Mouse (Mus musculus) lung, postnatal 0 days (tissue): ENCODE data around the gene Scamp1. TPM values are rescaled to one million over a fixed set of nuclear protein-coding genes. Genes with fewer than 3 reads are reported as not detected.

Source experiments
- ATAC-seq: fragments of 200-750 bp; cut with Nextera tagmentation; 2 replicates; pipeline ENCODE4 v1.8.0; 2017; ENCODE audit warnings: moderate library complexity
- DNase-seq: peaks from one replicate; pipeline ENCODE4 v3.0.0-alpha.2; 2016; ENCODE audit warnings: low spot score
- H3K27ac ChIP-seq: fragments of 300-500 bp; sonication (generic); 2 replicates; pipeline ENCODE4 v1.5.1; 2014; ENCODE audit warnings: antibody characterized with exemption, mild to moderate bottlenecking, low read length, mixed read lengths
- H3K27me3 ChIP-seq: fragments of 300-500 bp; sonication (generic); replicated peaks from 2 replicates; pipeline ENCODE4 v1.6.1; 2014; ENCODE audit warnings: low read length, mixed read lengths; ENCODE audit not compliant: insufficient read depth
- H3K36me3 ChIP-seq: fragments of 300-500 bp; sonication (generic); 2 replicates; pipeline ENCODE4 v1.6.1; 2014; ENCODE audit warnings: low read length, mixed read lengths; ENCODE audit not compliant: insufficient read depth
- H3K4me1 ChIP-seq: fragments of 300-500 bp; sonication (generic); 2 replicates; pipeline ENCODE4 v1.6.1; 2014; ENCODE audit warnings: antibody characterized with exemption, low read depth, low read length, mixed read lengths; ENCODE audit not compliant: insufficient read depth
- H3K4me2 ChIP-seq: fragments of 300-500 bp; sonication (generic); replicated peaks from 2 replicates; pipeline ENCODE4 v1.6.1; 2014; ENCODE audit warnings: low read depth, mild to moderate bottlenecking, low read length, moderate library complexity, mixed read lengths
- H3K4me3 ChIP-seq: fragments of 300-500 bp; sonication (generic); 2 replicates; pipeline ENCODE4 v1.5.1; 2014; ENCODE audit warnings: low read depth, low read length
- H3K9ac ChIP-seq: fragments of 300-500 bp; sonication (generic); replicated peaks from 2 replicates; pipeline ENCODE4 v1.6.1; 2014; ENCODE audit warnings: low read depth, mild to moderate bottlenecking
- H3K9me3 ChIP-seq: fragments of 300-500 bp; sonication (generic); 2 replicates; pipeline ENCODE4 v1.6.1; 2016; ENCODE audit warnings: low read length, mixed read lengths
- CTCF ChIP-seq: IDR thresholded peaks from 2 replicates; pipeline ENCODE4 v1.5.1; 2016; ENCODE audit warnings: antibody characterized with exemption, mild to moderate bottlenecking
- EP300 ChIP-seq: IDR thresholded peaks from 2 replicates; pipeline ENCODE4 v1.6.1; 2016; ENCODE audit warnings: antibody characterized with exemption, mild to moderate bottlenecking, control low read depth
- WGBS: fragments of 180-500 bp; shearing (Covaris S2); extraction: QIAGEN DNeasy Blood & Tissue Kit; methylation state at CpG from one replicate; pipeline ENCODE4 v1.1.7; 2014; 5-methylcytosine and 5-hydroxymethylcytosine counted together
- polyA plus RNA-seq: library from polyadenylated mRNA; unstranded; fragments of >200 nt; fragmentation: Nextera tagmentation; extraction: Ambion mirVana; gene quantifications from 2 replicates; pipeline ENCODE4 v1.2.1, GENCODE M21; 2015

The Scamp1 gene
- polyA plus RNA-seq, 1 experiment from 2014 or later = 26.9 TPM

DNA sequence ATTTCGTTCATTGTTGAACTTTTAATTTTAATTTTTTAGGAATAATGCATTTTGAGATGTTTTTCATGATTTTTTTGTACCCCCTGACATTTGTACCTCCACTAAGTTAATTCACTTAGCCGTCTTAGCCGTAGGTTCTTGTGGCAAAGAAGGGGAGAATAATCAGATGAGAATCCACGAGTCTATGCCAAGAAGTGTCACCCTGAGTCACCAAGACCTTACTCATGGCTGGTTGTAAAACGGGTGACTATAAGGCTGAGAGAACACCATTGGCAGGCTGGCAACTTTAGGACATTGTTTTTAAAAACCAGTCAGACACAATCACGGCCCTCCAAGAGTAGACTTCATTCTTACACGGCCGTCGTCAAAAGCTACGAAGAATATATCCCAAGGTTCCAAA lies 132.8 kb downstream of the Scamp1 start:
- no peak overlapping the region for H3K9ac ChIP-seq
- WGBS = 92% methylated on average over 10 of the region's 10 CpGs
- H3K4me1 ChIP-seq = no peaks in the 10 kb centered on the region; the same call in 1 of the 2 replicates
- TF ChIP-seq EP300 = no peak
- no peak for TF ChIP-seq CTCF
- no peak overlapping the region for H3K4me3 ChIP-seq
- no peak overlapping the region for H3K27ac ChIP-seq
- DNase-seq = no peak
- no peaks in the 10 kb centered on the region for H3K9me3 ChIP-seq
- H3K36me3 ChIP-seq = no peaks in the 10 kb centered on the region
- no peak overlapping the region for H3K4me2 ChIP-seq
- ATAC-seq = no peak
- no peaks in the 10 kb centered on the region for H3K27me3 ChIP-seq

Other genes starting within 250 kb of the Scamp1 start
- gene Lhfpl2, start 228.1 kb downstream of the Scamp1 start, polyA plus RNA-seq = 19.9 and 21.4 TPM in 2 replicates
- 26.1 and 33.4 TPM in 2 replicates for gene Ap3b1, start 73.1 kb upstream of the Scamp1 start, polyA plus RNA-seq